Mouse (Mus musculus) heart, embryonic 13.5 days (tissue): ENCODE measurements at regions not wholly inside any gene's neighbourhood (a gene's known extent, or its start where the extent isn't known, plus 50 kb on each side); places are given as distances from the start of the nearest gene placed in this dataset.

ENCODE experiments used
- ATAC-seq: fragments of 200-750 bp; cut with Nextera tagmentation; 2 replicates; pipeline ENCODE4 v1.8.0; 2017; ENCODE audit warnings: moderate TSS enrichment; ENCODE audit not compliant: insufficient number of reproducible peaks, low FRiP score, low TSS enrichment; ENCODE audit errors: extremely low read depth
- H3K27ac ChIP-seq: fragments of 300-500 bp; sonication (generic); replicated peaks from 2 replicates; pipeline ENCODE4 v1.5.1; 2015; ENCODE audit warnings: moderate library complexity, mild to moderate bottlenecking, inconsistent platforms
- H3K27me3 ChIP-seq: fragments of 300-500 bp; sonication (generic); replicated peaks from 2 replicates; pipeline ENCODE4 v1.6.1; 2015; ENCODE audit warnings: mild to moderate bottlenecking, inconsistent platforms
- H3K36me3 ChIP-seq: fragments of 300-500 bp; sonication (generic); 2 replicates; pipeline ENCODE4 v1.6.1; 2015; ENCODE audit warnings: mild to moderate bottlenecking, inconsistent platforms
- H3K4me1 ChIP-seq: fragments of 300-500 bp; sonication (generic); 2 replicates; pipeline ENCODE4 v1.6.1; 2015; ENCODE audit warnings: inconsistent platforms
- H3K4me2 ChIP-seq: fragments of 300-500 bp; sonication (generic); 2 replicates; pipeline ENCODE4 v1.6.1; 2015; ENCODE audit warnings: inconsistent platforms, mild to moderate bottlenecking, moderate library complexity
- H3K4me3 ChIP-seq: fragments of 300-500 bp; sonication (generic); 2 replicates; pipeline ENCODE4 v1.5.1; 2015; ENCODE audit warnings: moderate library complexity, mild to moderate bottlenecking, inconsistent platforms
- H3K9ac ChIP-seq: fragments of 300-500 bp; sonication (generic); 2 replicates; pipeline ENCODE4 v1.6.1; 2015; ENCODE audit warnings: inconsistent platforms, mild to moderate bottlenecking, moderate library complexity
- H3K9me3 ChIP-seq: fragments of 300-500 bp; sonication (generic); 2 replicates; pipeline ENCODE4 v1.6.1; 2016; ENCODE audit warnings: inconsistent platforms
- WGBS: fragments of 180-500 bp; shearing (Covaris S2); methylation state at CpG from one replicate; pipeline ENCODE4 v1.1.7; 2015; ENCODE audit warnings: mixed read lengths; 5-methylcytosine and 5-hydroxymethylcytosine counted together

- no peaks in the 10 kb centered on the region for H3K4me1 ChIP-seq
- H3K4me3 ChIP-seq = no peak overlapping the region
- no peak overlapping the region for H3K4me2 ChIP-seq
- no peak overlapping the region for H3K27ac ChIP-seq
- H3K9ac ChIP-seq = no peak overlapping the region
- no peaks in the 10 kb centered on the region for H3K27me3 ChIP-seq
- H3K36me3 ChIP-seq = no peaks in the 10 kb centered on the region
- WGBS = 78% methylated on average over 3 of the region's 3 CpGs
- no peaks in the 10 kb centered on the region for H3K9me3 ChIP-seq
- ATAC-seq = no peak
Observed at GRCm38 (mm10) chr15:67423922-67424321, 923.2 kb upstream of the Lrrc6 start.

GRCm38 (mm10) chr15:67422277-67422953 is 921.7 kb upstream of the Lrrc6 start:
- WGBS = 72% methylated on average over 8 of the region's 8 CpGs
- Histone ChIP-seq H3K4me3 (no peak overlapping the region), H3K4me1 (no peaks in the 10 kb centered on the region), H3K27me3 (no peaks in the 10 kb centered on the region), H3K9ac (no peak overlapping the region), H3K9me3 (no peaks in the 10 kb centered on the region), H3K4me2 (no peak overlapping the region), H3K27ac (no peak overlapping the region), H3K36me3 (no peaks in the 10 kb centered on the region)
- no peak for ATAC-seq

GRCm38 (mm10) chr15:67420776-67421175 is 920.1 kb upstream of the Lrrc6 start:
- WGBS = 50% methylated on average over 6 of the region's 6 CpGs

GRCm38 (mm10) chr15:67419733-67420132 is 919.0 kb upstream of the Lrrc6 start:
- Histone ChIP-seq H3K27ac (no peak overlapping the region), H3K4me3 (no peak overlapping the region), H3K9me3 (no peaks in the 10 kb centered on the region), H3K9ac (no peak overlapping the region), H3K4me1 (no peaks in the 10 kb centered on the region), H3K27me3 (no peaks in the 10 kb centered on the region), H3K36me3 (no peaks in the 10 kb centered on the region), H3K4me2 (no peak overlapping the region)
- 85% methylated on average over 1 of the region's 1 CpGs for WGBS
- ATAC-seq = no peak

More at GRCm38 (mm10) chr15:67420776-67421175, 920.1 kb upstream of the Lrrc6 start:
- ATAC-seq = no peak
- H3K27ac ChIP-seq = no peak overlapping the region
- H3K4me3 ChIP-seq = no peak overlapping the region
- no peaks in the 10 kb centered on the region for H3K36me3 ChIP-seq
- H3K4me1 ChIP-seq = no peaks in the 10 kb centered on the region
- no peak overlapping the region for H3K9ac ChIP-seq
- no peaks in the 10 kb centered on the region for H3K27me3 ChIP-seq
- H3K9me3 ChIP-seq = no peaks in the 10 kb centered on the region
- H3K4me2 ChIP-seq = no peak overlapping the region

GRCm38 (mm10) chr15:67417742-67418163 is 917.0 kb upstream of the Lrrc6 start:
- no peak overlapping the region for H3K27ac ChIP-seq
- no peaks in the 10 kb centered on the region for H3K4me1 ChIP-seq
- no peaks in the 10 kb centered on the region for H3K27me3 ChIP-seq
- H3K36me3 ChIP-seq = no peaks in the 10 kb centered on the region
- ATAC-seq = no peak
- no peak overlapping the region for H3K9ac ChIP-seq
- H3K4me3 ChIP-seq = no peak overlapping the region
- no peak overlapping the region for H3K4me2 ChIP-seq
- WGBS = 72% methylated on average over 2 of the region's 2 CpGs
- H3K9me3 ChIP-seq = no peaks in the 10 kb centered on the region

- H3K27ac ChIP-seq = no peak overlapping the region
- WGBS = 64% methylated on average over 2 of the region's 2 CpGs
- no peak overlapping the region for H3K4me2 ChIP-seq
- no peaks in the 10 kb centered on the region for H3K36me3 ChIP-seq
- no peak overlapping the region for H3K4me3 ChIP-seq
- no peak overlapping the region for H3K9ac ChIP-seq
- no peak for ATAC-seq
- H3K9me3 ChIP-seq = no peaks in the 10 kb centered on the region
- no peaks in the 10 kb centered on the region for H3K27me3 ChIP-seq
- H3K4me1 ChIP-seq = no peaks in the 10 kb centered on the region
Observed at GRCm38 (mm10) chr15:67415840-67416239, 915.1 kb upstream of the Lrrc6 start.

- Histone ChIP-seq H3K4me2 (no peak overlapping the region), H3K4me3 (no peak overlapping the region), H3K27ac (no peak overlapping the region), H3K27me3 (no peaks in the 10 kb centered on the region), H3K9ac (no peak overlapping the region), H3K36me3 (no peaks in the 10 kb centered on the region), H3K9me3 (no peaks in the 10 kb centered on the region), H3K4me1 (no peaks in the 10 kb centered on the region)
- ATAC-seq = no peak
- 65% methylated on average over 3 of the region's 3 CpGs for WGBS
Observed at GRCm38 (mm10) chr15:67414371-67414930, 913.7 kb upstream of the Lrrc6 start.

GRCm38 (mm10) chr15:67413581-67413980 is 912.9 kb upstream of the Lrrc6 start:
- WGBS = 78% methylated on average over 3 of the region's 3 CpGs
- H3K36me3 ChIP-seq = no peaks in the 10 kb centered on the region
- ATAC-seq = no peak
- no peak overlapping the region for H3K9ac ChIP-seq
- no peak overlapping the region for H3K4me3 ChIP-seq
- H3K9me3 ChIP-seq = no peaks in the 10 kb centered on the region
- no peaks in the 10 kb centered on the region for H3K4me1 ChIP-seq
- H3K27ac ChIP-seq = no peak overlapping the region
- H3K4me2 ChIP-seq = no peak overlapping the region
- no peaks in the 10 kb centered on the region for H3K27me3 ChIP-seq

GRCm38 (mm10) chr15:67412394-67412793 is 911.7 kb upstream of the Lrrc6 start:
- Histone ChIP-seq H3K36me3 (no peaks in the 10 kb centered on the region), H3K4me1 (no peaks in the 10 kb centered on the region), H3K4me2 (no peak overlapping the region), H3K27ac (no peak overlapping the region), H3K9ac (no peak overlapping the region), H3K9me3 (no peaks in the 10 kb centered on the region), H3K4me3 (no peak overlapping the region), H3K27me3 (no peaks in the 10 kb centered on the region)
- WGBS = 86% methylated on average over 1 of the region's 1 CpGs
- no peak for ATAC-seq

- WGBS = 70% methylated on average over 2 of the region's 2 CpGs
- Histone ChIP-seq H3K4me1 (no peaks in the 10 kb centered on the region), H3K36me3 (no peaks in the 10 kb centered on the region), H3K4me2 (no peak overlapping the region), H3K4me3 (no peak overlapping the region), H3K27ac (no peak overlapping the region), H3K27me3 (no peaks in the 10 kb centered on the region), H3K9ac (no peak overlapping the region), H3K9me3 (no peaks in the 10 kb centered on the region)
- no peak for ATAC-seq
Observed at GRCm38 (mm10) chr15:67411657-67412056, 910.9 kb upstream of the Lrrc6 start.

GRCm38 (mm10) chr15:67410012-67410411 is 909.3 kb upstream of the Lrrc6 start:
- Histone ChIP-seq H3K36me3 (no peaks in the 10 kb centered on the region), H3K4me2 (no peak overlapping the region), H3K4me3 (no peak overlapping the region), H3K27me3 (no peaks in the 10 kb centered on the region), H3K27ac (no peak overlapping the region), H3K9ac (no peak overlapping the region), H3K9me3 (no peaks in the 10 kb centered on the region), H3K4me1 (peaks cover 8% of the 10 kb centered on the region)
- WGBS = 53% methylated on average over 1 of the region's 1 CpGs
- ATAC-seq = no peak

GRCm38 (mm10) chr15:67408871-67409559 is 908.3 kb upstream of the Lrrc6 start:
- WGBS = 67% methylated on average over 9 of the region's 9 CpGs
- no peaks in the 10 kb centered on the region for H3K9me3 ChIP-seq
- H3K9ac ChIP-seq = no peak overlapping the region
- H3K36me3 ChIP-seq = no peaks in the 10 kb centered on the region
- ATAC-seq = no peak
- H3K4me1 ChIP-seq = peaks cover 10% of the 10 kb centered on the region
- H3K4me2 ChIP-seq = no peak overlapping the region
- H3K27ac ChIP-seq = no peak overlapping the region
- H3K4me3 ChIP-seq = no peak overlapping the region
- no peaks in the 10 kb centered on the region for H3K27me3 ChIP-seq
